Mouse (Mus musculus): ENCODE data around the gene Gm5108. TPM values are rescaled to one million over a fixed set of nuclear protein-coding genes. Genes with fewer than 3 reads are reported as not detected.

Gene Gm5108
- polyA plus RNA-seq, 1 experiment from 2014 or later, result not detected

Other genes starting within 250 kb of the Gm5108 start
- 8.1 and 8.8 TPM in 2 replicates for gene Atp8a1, start 94.2 kb upstream of the Gm5108 start, polyA plus RNA-seq (2015; fragmentation: Nextera tagmentation; extraction: Ambion mirVana)
- gene Gm21905, start 4.8 kb downstream of the Gm5108 start, polyA plus RNA-seq (2015; fragmentation: Nextera tagmentation; extraction: Ambion mirVana), result not detected in 2 replicates
- gene Grxcr1, start 90.2 kb downstream of the Gm5108 start, polyA plus RNA-seq (2015; fragmentation: Nextera tagmentation; extraction: Ambion mirVana), result not detected in 2 replicates

Data from embryonic facial prominence, embryonic 15.5 days (tissue).